Mouse (Mus musculus): ENCODE results near the gene S100a13. TPM values are rescaled to one million over a fixed set of nuclear protein-coding genes. Genes with fewer than 3 reads are reported as not detected.

The S100a13 gene
- total RNA-seq, 2 experiments from 2014 or later = 20.5 to 23.9 TPM

GRCm38 (mm10) chr3:90535446-90535845, 21.2 kb downstream of the S100a13 start:
- DNase-seq (ENCODE audit: extremely low spot score in 1 of 2, low spot score in 2 of 2) = no peak
- intact Hi-C loops (cut with DNase I) = loop anchor here (5.0 kb wide), 1 partner anchor 42 kb away; no protein-coding TSS in a partner anchor

DNA sequence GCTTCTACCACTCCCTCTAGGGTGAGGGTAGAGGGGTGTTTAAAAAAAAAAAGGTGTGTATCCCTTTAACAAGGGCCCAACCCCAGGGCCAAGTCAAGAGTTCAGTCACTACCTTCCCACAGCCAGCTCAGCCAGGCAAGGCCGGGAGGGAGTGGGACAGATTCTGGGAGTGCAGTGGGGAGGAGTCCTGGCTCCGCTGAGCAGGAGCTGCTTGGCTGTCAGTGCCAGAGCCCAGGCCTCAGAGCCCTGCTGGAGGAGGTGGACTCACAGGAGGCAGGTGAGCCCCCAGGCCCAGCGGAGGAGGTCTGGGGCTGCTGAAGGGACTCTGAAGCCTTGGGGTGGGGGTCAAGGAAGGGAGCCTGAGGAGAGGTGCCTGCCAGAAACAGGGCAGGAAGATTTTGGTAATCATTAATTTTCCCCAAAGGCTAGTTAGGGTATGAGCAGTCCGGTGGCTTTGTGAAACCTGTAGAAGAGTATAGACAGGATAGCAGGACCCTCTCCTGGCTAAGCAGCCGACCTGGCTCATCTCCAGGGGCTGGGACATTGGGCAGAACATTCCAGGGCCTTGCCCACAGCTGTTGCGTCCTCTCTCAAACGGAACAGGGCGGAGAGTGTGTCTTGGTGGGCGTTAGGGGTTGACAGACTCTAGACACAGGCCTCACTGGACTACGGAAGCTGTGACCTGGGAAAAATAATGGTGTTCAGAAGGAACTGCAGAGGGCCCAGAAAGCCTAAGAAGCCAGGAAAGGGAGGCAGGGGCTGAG, 23.1 kb downstream of the S100a13 start, which contains the start of gene S100a16:
TSS of gene S100a16 (plus strand) at position 114 of the 764 bp plus-strand sequence.
- intact Hi-C loops (cut with DNase I) = loop anchor here (5.0 kb wide), 1 partner anchor 40 kb away; no protein-coding TSS in a partner anchor

GRCm38 (mm10) chr3:90537905-90538296, 23.7 kb downstream of the S100a13 start:
- DNase-seq (ENCODE audit: extremely low spot score in 1 of 2, low spot score in 2 of 2) = no peak
- intact Hi-C loops (cut with DNase I) = loop anchor here (5.0 kb wide), 1 partner anchor 39 kb away; no protein-coding TSS in a partner anchor

More for the DNA sequence above, 23.1 kb downstream of the S100a13 start, which contains the start of gene S100a16:
- peak; percentile 46 to 69 for DNase-seq (ENCODE audit: extremely low spot score in 1 of 2, low spot score in 2 of 2)

- intact Hi-C loops (cut with DNase I) = no loop called here
- DNase-seq (ENCODE audit: extremely low spot score in 1 of 2, low spot score in 2 of 2) = peak in 1 of 2 experiments; percentile 66
Observed at GRCm38 (mm10) chr3:90540904-90541303, 26.7 kb downstream of the S100a13 start.

GRCm38 (mm10) chr3:90549676-90550420, 35.6 kb downstream of the S100a13 start:
- intact Hi-C loops (cut with DNase I) = no loop called here

DNA sequence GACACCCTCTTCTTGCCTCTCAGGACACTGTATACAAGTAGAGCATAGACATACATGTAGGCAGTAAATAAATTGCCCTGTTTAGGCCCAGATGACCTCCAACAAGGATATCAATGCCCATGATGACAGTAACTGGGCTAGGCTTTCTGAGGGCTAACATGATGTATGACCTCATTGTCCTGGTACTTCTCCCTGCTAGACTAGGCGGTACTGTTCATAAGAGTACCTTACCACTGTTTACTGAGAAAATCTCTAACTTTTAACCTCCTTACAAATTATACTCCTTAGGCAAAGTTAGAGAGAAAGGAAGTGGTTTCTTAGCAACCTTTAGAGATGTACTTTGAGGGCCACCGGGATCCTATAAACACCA, 36.2 kb downstream of the S100a13 start:
- intact Hi-C loops (cut with DNase I) = no loop called here

More at GRCm38 (mm10) chr3:90549676-90550420, 35.6 kb downstream of the S100a13 start:
- no peak for DNase-seq (ENCODE audit: extremely low spot score in 1 of 2, low spot score in 2 of 2)

GRCm38 (mm10) chr3:90552231-90552630, 38.0 kb downstream of the S100a13 start:
- no peak for DNase-seq (ENCODE audit: extremely low spot score in 1 of 2, low spot score in 2 of 2)
- intact Hi-C loops (cut with DNase I) = no loop called here

More for the DNA sequence above, 36.2 kb downstream of the S100a13 start:
- DNase-seq (ENCODE audit: extremely low spot score in 1 of 2, low spot score in 2 of 2) = no peak

DNA sequence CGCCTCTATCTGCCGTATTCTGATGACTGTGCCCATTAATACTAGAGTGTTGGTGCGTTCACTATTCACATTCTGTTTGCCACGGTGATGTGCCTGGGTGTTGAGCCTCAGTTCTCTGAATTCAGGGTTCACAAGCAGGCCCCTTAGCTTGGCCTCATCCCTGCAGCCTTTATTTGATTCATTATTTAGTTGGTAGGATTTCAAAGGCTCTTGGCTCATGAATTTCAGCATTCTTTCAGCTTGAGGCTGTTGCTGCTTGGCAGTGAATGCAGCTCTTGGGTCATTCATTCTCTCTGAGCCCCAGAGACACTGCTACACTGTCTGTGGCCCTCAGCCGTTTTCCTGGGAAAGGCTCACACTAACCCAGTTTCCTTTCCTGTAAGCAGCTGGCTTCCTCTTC, 41.7 kb downstream of the S100a13 start:
- intact Hi-C loops (cut with DNase I) = no loop called here
- DNase-seq (ENCODE audit: extremely low spot score in 1 of 2, low spot score in 2 of 2) = peak; percentile 36 to 63

DNA sequence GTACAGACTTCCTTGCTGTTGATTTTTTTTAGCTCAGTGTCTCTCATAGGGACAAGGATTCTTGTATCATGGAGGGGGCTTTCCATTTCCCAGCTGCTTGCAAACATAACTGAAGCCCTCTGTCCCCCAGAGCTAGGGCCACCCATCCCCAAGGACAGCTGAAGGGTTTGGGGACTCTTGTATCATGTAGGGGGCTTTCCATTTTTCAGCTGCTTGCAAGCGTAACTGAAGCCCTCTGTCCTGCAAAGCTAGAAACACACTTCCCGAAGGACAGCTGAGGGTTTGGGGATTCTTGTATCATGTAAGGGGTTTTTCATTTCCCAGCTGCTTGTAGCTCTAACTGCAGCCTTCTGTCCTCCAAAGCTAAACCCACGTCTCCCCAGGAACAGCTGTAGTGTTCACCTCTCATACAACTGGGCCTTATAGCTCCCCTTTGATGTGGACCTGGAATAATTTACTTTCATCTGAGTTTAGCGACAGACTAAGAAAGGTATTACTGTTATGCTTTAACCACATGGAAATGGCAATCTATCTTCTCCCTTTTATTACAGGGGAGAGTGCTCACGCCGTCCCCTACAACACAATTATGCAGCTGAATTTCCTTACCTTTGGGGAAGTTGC, 45.9 kb downstream of the S100a13 start, which contains the start of gene S100a3:
TSS of gene S100a3 (plus strand) at position 571 of the 621 bp plus-strand sequence.
- intact Hi-C loops (cut with DNase I) = no loop called here
- no peak for DNase-seq (ENCODE audit: extremely low spot score in 1 of 2, low spot score in 2 of 2)

Other genes starting within 250 kb of the S100a13 start
- gene Dennd4b, start 249.2 kb upstream of the S100a13 start, total RNA-seq (2021) = 10 to 100 TPM; 25.2 to 27.1 TPM
- gene Gatad2b, start 221.3 kb upstream of the S100a13 start, total RNA-seq (2021) = 10 to 100 TPM; 90.0 to 90.5 TPM
- 10 to 100 TPM; 11.5 to 12.1 TPM for gene Slc27a3, start 124.5 kb upstream of the S100a13 start, total RNA-seq (2021)
- 10 to 100 TPM; 57.0 to 62.0 TPM for gene Ints3, start 80.8 kb upstream of the S100a13 start, total RNA-seq (2021)
- gene Npr1, start 48.6 kb upstream of the S100a13 start, total RNA-seq (2021) = 1 to 10 TPM; 3.4 to 4.3 TPM
- gene Ilf2, start 38.3 kb upstream of the S100a13 start, total RNA-seq (2021) = 100 to 1,000 TPM; 111 to 115 TPM
- gene Snapin, start 23.4 kb upstream of the S100a13 start, total RNA-seq (2021) = 10 to 100 TPM; 46.7 to 47.9 TPM
- gene Chtop, start 4.9 kb upstream of the S100a13 start, total RNA-seq (2021) = 100 to 1,000 TPM; 196 TPM
- gene S100a1, start within 50 bp of the S100a13 start, total RNA-seq (2021) = 10 to 100 TPM; 54.7 to 62.3 TPM
- gene S100a14, start 12.4 kb downstream of the S100a13 start, total RNA-seq (2021) = not detected
- 10 to 100 TPM; 73.7 to 83.6 TPM for gene S100a16, start 22.8 kb downstream of the S100a13 start, total RNA-seq (2021)
- gene S100a3, start 46.1 kb downstream of the S100a13 start, total RNA-seq (2021) = 1 to 10 TPM; 1.7 to 1.8 TPM
- gene S100a2, start 75.8 kb downstream of the S100a13 start, total RNA-seq (2021) = not detected
- not detected for gene Gm42674, start 87.5 kb downstream of the S100a13 start, total RNA-seq (2021)
- gene S100a4, start 89.3 kb downstream of the S100a13 start, total RNA-seq (2021) = 1 to 10 TPM; 7.1 to 8.1 TPM
- not detected for gene S100a5, start 94.1 kb downstream of the S100a13 start, total RNA-seq (2021)
- 10 to 100 TPM; 24.2 to 31.1 TPM for gene S100a6, start 98.4 kb downstream of the S100a13 start, total RNA-seq (2021)
- 1 to 10 TPM in 1 of 2 experiments, under 1 TPM in 1; 0.71 to 2.1 TPM for gene S100a7a, start 139.6 kb downstream of the S100a13 start, total RNA-seq (2021)
- under 1 TPM in 1 of 2 experiments, not detected in 1; 0.79 TPM for gene S100a8, start 154.5 kb downstream of the S100a13 start, total RNA-seq (2021)
- not detected for gene S100a9, start 181.3 kb downstream of the S100a13 start, total RNA-seq (2021)
- gene Pglyrp4, start 212.5 kb downstream of the S100a13 start, total RNA-seq (2021) = not detected

All from left cerebral cortex, postnatal 10 days (tissue).